Mouse (Mus musculus): ENCODE results near the gene Palmd. TPM values are rescaled to one million over a fixed set of nuclear protein-coding genes. Genes with fewer than 3 reads are reported as not detected.

Gene Palmd
- polyA plus RNA-seq, 1 experiment from 2014 or later, result 11.7 TPM

DNA sequence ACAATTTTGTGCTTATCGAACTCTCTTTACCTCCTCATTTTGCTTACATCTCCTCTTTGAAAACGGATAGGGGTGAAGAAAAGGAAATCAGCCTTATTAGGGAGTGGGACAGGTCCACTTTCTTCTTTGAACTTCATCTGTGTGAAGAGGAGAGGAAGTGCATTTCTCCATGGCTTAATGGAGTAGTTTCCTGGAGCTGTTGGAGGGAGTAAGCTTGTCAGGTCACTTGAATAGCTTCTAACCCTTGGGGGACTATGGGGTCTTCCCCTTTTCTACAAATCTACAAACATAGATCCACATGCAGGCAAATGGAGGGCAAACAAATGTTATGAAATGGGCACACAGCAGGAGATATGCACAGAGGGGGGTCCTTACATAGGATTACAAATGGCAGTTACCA, 17.7 kb upstream of the Palmd start:
- Histone ChIP-seq H3K9me3 (ENCODE audit: control insufficient read depth, low read length) (no peaks in the 10 kb centered on the region), H3K4me2 (ENCODE audit: low read depth, low read length) (no peak overlapping the region), H3K36me3 (ENCODE audit: control insufficient read depth, insufficient read depth, low read length) (no peaks in the 10 kb centered on the region), H3K4me1 (replicated peaks; ENCODE audit: control insufficient read depth, insufficient read depth, low read length) (no peaks in the 10 kb centered on the region), H3K27ac (ENCODE audit: low read length) (no peak overlapping the region), H3K9ac (ENCODE audit: low read length) (no peak overlapping the region), H3K27me3 (ENCODE audit: control insufficient read depth, insufficient read depth, low read depth, low read length) (no peaks in the 10 kb centered on the region; the same call in 1 of the 2 replicates), H3K4me3 (ENCODE audit: low read length) (no peak overlapping the region)
- 44% methylated on average over 2 of the region's 2 CpGs for WGBS
- ATAC-seq (ENCODE audit: low read depth), result no peak

DNA sequence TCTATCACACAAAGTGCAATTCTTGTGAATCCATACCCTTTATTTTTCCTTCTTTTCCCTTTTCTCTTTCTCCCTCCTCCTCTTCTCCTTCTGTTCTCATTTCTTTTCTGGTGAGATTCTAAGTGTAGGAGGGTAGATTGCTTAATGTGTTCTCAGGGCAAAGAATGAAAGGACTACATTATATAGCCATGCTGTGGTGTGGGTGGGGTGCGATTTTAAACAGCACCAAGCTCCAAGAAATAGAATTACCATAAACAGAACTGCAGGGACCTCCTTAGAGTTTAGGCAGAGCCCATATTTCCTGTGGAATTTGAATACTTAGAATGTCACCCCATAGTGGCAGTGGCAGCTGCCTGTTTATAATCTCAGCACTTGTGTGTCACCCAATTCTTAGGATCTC, 17.0 kb upstream of the Palmd start:
- no peak overlapping the region for H3K4me2 ChIP-seq (ENCODE audit: low read depth, low read length)
- no peak for ATAC-seq (ENCODE audit: low read depth)

DNA sequence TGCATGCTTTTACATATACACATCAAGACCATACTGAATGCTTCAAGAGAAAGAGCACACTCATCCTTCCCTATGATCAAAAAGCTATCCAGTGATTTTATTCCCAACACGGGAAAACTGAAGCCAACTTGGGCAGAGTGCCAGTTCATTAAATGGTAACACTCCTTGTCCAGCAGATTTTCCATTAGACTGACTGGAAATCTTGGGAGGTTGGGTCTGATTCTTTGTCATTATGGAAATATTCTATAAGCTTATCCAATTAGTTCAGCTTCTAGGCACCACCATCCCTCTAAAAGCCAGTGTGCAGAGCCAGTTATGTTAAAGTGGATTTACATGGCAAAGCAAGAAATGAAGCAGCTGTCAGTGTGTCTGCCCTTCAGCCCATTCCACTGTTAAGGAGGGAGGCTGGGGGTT, 16.3 kb upstream of the Palmd start:
- no peak overlapping the region for H3K27ac ChIP-seq (ENCODE audit: low read length)
- H3K27me3 ChIP-seq (ENCODE audit: control insufficient read depth, insufficient read depth, low read depth, low read length), result no peaks in the 10 kb centered on the region; the same call in 1 of the 2 replicates
- no peak overlapping the region for H3K4me3 ChIP-seq (ENCODE audit: low read length)
- H3K9ac ChIP-seq (ENCODE audit: low read length), result no peak overlapping the region
- H3K9me3 ChIP-seq (ENCODE audit: control insufficient read depth, low read length), result no peaks in the 10 kb centered on the region
- no peak overlapping the region for H3K4me2 ChIP-seq (ENCODE audit: low read depth, low read length)
- no peaks in the 10 kb centered on the region for H3K4me1 ChIP-seq (replicated peaks; ENCODE audit: control insufficient read depth, insufficient read depth, low read length)
- H3K36me3 ChIP-seq (ENCODE audit: control insufficient read depth, insufficient read depth, low read length), result no peaks in the 10 kb centered on the region
- no peak for ATAC-seq (ENCODE audit: low read depth)
- WGBS, result 29% methylated on average over 1 of the region's 1 CpGs

More for the DNA sequence above, 17.0 kb upstream of the Palmd start:
- Histone ChIP-seq H3K27ac (ENCODE audit: low read length) (no peak overlapping the region), H3K27me3 (ENCODE audit: control insufficient read depth, insufficient read depth, low read depth, low read length) (no peaks in the 10 kb centered on the region; the same call in 1 of the 2 replicates), H3K36me3 (ENCODE audit: control insufficient read depth, insufficient read depth, low read length) (no peaks in the 10 kb centered on the region), H3K4me3 (ENCODE audit: low read length) (no peak overlapping the region), H3K9ac (ENCODE audit: low read length) (no peak overlapping the region), H3K4me1 (replicated peaks; ENCODE audit: control insufficient read depth, insufficient read depth, low read length) (no peaks in the 10 kb centered on the region), H3K9me3 (ENCODE audit: control insufficient read depth, low read length) (no peaks in the 10 kb centered on the region)
- WGBS, result 54% methylated on average over 1 of the region's 1 CpGs

DNA sequence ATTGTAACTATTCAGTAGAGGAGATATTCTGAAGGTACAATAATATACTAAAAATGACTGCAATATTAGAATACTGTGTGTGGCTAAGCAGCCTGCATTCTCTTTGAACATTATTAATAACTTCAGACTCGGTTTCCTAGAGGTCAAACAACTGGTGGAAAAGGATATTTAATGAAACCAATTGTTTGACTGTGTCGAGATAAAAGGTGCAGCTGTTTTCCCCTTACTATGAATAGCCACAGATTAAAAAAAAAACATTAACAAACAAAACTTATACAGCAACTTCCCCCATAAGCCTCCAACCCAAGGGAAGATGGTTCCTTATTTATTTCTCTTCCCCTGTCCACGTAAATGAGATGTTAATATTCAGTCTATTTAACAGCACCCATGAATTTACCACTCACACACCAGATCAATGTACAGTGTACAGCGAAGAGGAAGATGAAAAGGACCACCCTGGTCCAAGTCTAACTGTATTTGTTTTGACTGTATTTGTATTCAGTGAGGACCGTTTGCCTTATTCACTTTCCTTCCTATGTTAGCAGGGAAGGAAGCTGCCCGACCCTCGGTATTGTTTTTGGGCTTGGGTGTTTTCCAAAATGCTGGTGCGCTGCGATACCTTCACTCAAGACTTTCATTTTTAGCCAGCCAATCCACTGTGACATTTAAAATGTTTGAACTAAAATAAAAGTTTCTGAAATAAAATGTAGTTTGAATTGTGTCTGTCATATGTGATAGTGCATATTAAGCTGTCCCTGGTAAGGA, 13.2 kb upstream of the Palmd start:
- Histone ChIP-seq H3K9ac (ENCODE audit: low read length) (no peak overlapping the region), H3K4me1 (replicated peaks; ENCODE audit: control insufficient read depth, insufficient read depth, low read length) (no peaks in the 10 kb centered on the region), H3K9me3 (ENCODE audit: control insufficient read depth, low read length) (peaks cover 3% of the 10 kb centered on the region; the same call in 1 of the 2 replicates), H3K36me3 (ENCODE audit: control insufficient read depth, insufficient read depth, low read length) (no peaks in the 10 kb centered on the region), H3K27ac (ENCODE audit: low read length) (peak overlapping the region; percentile 5), H3K4me3 (ENCODE audit: low read length) (no peak overlapping the region), H3K4me2 (ENCODE audit: low read depth, low read length) (peak overlapping the region; percentile 17; the same call in 1 of the 2 replicates), H3K27me3 (ENCODE audit: control insufficient read depth, insufficient read depth, low read depth, low read length) (no peaks in the 10 kb centered on the region; the same call in 1 of the 2 replicates)
- peak; percentile 28; the same call in 1 of the 2 replicates for ATAC-seq (ENCODE audit: low read depth)
- 45% methylated on average over 9 of the region's 9 CpGs for WGBS

DNA sequence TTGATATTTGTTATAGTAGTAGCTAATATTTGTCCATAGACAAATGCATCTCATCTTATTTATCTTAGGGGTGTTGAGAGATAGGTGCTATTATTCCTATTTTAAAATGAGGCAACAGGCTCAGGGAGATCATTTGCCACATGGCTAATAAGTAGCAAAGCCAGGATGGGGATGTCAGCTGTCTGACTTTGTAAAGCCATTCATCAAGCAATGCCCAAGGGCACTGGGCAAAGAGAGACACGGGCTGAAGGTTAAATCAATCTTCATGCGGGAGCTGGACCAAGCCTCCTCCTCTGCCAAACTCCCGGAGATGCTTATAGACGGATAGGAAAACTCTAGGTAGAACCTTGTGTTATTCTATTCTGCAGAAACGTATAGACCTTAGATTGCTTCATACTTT, 999 bp upstream of the Palmd start:
- no peak for ATAC-seq (ENCODE audit: low read depth)
- Histone ChIP-seq H3K27me3 (ENCODE audit: control insufficient read depth, insufficient read depth, low read depth, low read length) (no peaks in the 10 kb centered on the region), H3K4me1 (replicated peaks; ENCODE audit: control insufficient read depth, insufficient read depth, low read length) (peaks cover 5% of the 10 kb centered on the region; the same call in 1 of the 2 replicates), H3K36me3 (ENCODE audit: control insufficient read depth, insufficient read depth, low read length) (no peaks in the 10 kb centered on the region), H3K27ac (ENCODE audit: low read length) (no peak overlapping the region), H3K4me3 (ENCODE audit: low read length) (no peak overlapping the region), H3K9ac (ENCODE audit: low read length) (no peak overlapping the region), H3K9me3 (ENCODE audit: control insufficient read depth, low read length) (no peaks in the 10 kb centered on the region), H3K4me2 (ENCODE audit: low read depth, low read length) (no peak overlapping the region)
- WGBS, result 64% methylated on average over 5 of the region's 5 CpGs

DNA sequence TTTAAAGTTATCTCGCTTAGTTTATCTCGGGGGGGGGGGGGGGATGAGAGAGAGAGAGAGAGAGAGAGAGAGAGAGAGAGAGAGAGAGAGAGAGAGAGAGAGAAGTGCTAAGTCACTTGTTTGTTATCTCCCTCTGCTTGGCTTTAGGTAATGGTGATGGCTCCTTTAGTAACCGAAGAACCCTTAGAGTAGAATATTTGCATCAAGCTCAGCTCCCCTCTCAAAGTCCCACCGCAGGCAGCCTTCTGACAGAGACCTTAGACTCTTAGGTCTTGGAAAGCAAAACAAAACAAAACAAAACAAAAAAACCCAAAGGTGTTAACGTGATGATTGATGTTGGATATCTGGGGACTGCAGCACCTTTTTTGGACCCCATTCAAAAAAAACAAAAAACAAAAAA, 216 bp upstream of the Palmd start:
- Histone ChIP-seq H3K9ac (ENCODE audit: low read length) (peak overlapping the region; percentile 60), H3K27me3 (ENCODE audit: control insufficient read depth, insufficient read depth, low read depth, low read length) (no peaks in the 10 kb centered on the region), H3K27ac (ENCODE audit: low read length) (no peak overlapping the region), H3K4me2 (ENCODE audit: low read depth, low read length) (peak overlapping the region; percentile 72), H3K9me3 (ENCODE audit: control insufficient read depth, low read length) (no peaks in the 10 kb centered on the region), H3K36me3 (ENCODE audit: control insufficient read depth, insufficient read depth, low read length) (no peaks in the 10 kb centered on the region), H3K4me1 (replicated peaks; ENCODE audit: control insufficient read depth, insufficient read depth, low read length) (peaks cover 5% of the 10 kb centered on the region; the same call in 1 of the 2 replicates), H3K4me3 (ENCODE audit: low read length) (peak overlapping the region; percentile 51)
- WGBS, result 12% methylated on average over 5 of the region's 5 CpGs
- ATAC-seq (ENCODE audit: low read depth), result no peak

DNA sequence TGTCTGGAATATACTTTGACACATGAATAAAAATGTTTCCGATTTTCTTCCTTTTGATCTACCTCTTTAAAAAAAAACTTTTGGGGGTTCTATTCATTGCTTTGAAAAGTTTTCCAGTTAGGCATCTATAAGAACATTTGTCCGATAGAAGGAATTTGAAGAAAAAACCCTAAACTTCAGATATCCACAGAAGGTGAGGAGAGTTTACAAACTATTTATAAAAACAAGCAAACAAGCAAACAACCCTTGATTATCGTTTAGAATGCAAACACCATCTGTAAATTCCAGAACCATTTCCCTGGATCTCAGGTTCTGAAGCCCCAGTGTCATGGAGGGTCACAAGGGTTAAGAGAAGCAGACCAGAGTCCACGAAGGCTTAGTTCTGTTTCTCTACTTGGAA, 820 bp downstream of the Palmd start, which contains the start of gene 4930455H04Rik:
Gene 4930455H04Rik, plus strand, starts transcription at position 301 of the 400 bp plus-strand sequence.
- WGBS, result 49% methylated on average over 4 of the region's 4 CpGs
- Histone ChIP-seq H3K36me3 (ENCODE audit: control insufficient read depth, insufficient read depth, low read length) (no peaks in the 10 kb centered on the region), H3K9me3 (ENCODE audit: control insufficient read depth, low read length) (no peaks in the 10 kb centered on the region), H3K27ac (ENCODE audit: low read length) (peak within 1 kb of the TSS; percentile 61), H3K4me2 (ENCODE audit: low read depth, low read length) (peak within 1 kb of the TSS; percentile 72), H3K9ac (ENCODE audit: low read length) (peak within 1 kb of the TSS; percentile 60), H3K4me3 (ENCODE audit: low read length) (peak within 1 kb of the TSS; percentile 51), H3K4me1 (replicated peaks; ENCODE audit: control insufficient read depth, insufficient read depth, low read length) (peaks cover 7% of the 10 kb centered on the region), H3K27me3 (ENCODE audit: control insufficient read depth, insufficient read depth, low read depth, low read length) (no peaks in the 10 kb centered on the region)
- no peak for ATAC-seq (ENCODE audit: low read depth)

DNA sequence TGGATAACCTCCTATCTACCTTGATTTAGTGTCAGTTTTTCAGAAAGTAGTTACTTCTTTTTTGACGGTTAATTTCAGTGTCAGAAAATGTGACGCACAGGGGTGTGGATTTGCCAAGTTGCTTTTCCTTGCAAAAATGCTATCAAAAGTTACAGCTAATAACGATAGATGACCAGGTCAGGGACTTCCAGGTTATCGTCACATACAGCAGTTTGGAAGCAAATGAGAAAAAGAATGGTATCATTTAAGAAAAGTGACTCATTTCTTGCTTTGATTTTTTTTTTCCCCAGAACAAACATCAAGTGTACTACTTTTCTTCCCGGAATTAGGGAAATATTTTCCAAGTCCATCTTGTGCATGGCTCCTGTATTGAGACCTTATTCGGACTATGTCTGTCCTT, 1.4 kb downstream of the Palmd start:
- no peaks in the 10 kb centered on the region for H3K27me3 ChIP-seq (ENCODE audit: control insufficient read depth, insufficient read depth, low read depth, low read length)
- peak overlapping the region; percentile 22 for H3K4me3 ChIP-seq (ENCODE audit: low read length)
- no peak overlapping the region for H3K27ac ChIP-seq (ENCODE audit: low read length)
- no peaks in the 10 kb centered on the region for H3K9me3 ChIP-seq (ENCODE audit: control insufficient read depth, low read length)
- H3K4me2 ChIP-seq (ENCODE audit: low read depth, low read length), result peak overlapping the region; percentile 40
- WGBS, result 82% methylated on average over 6 of the region's 6 CpGs
- H3K4me1 ChIP-seq (replicated peaks; ENCODE audit: control insufficient read depth, insufficient read depth, low read length), result peaks cover 7% of the 10 kb centered on the region
- H3K9ac ChIP-seq (ENCODE audit: low read length), result no peak overlapping the region
- no peak for ATAC-seq (ENCODE audit: low read depth)
- H3K36me3 ChIP-seq (ENCODE audit: control insufficient read depth, insufficient read depth, low read length), result no peaks in the 10 kb centered on the region

DNA sequence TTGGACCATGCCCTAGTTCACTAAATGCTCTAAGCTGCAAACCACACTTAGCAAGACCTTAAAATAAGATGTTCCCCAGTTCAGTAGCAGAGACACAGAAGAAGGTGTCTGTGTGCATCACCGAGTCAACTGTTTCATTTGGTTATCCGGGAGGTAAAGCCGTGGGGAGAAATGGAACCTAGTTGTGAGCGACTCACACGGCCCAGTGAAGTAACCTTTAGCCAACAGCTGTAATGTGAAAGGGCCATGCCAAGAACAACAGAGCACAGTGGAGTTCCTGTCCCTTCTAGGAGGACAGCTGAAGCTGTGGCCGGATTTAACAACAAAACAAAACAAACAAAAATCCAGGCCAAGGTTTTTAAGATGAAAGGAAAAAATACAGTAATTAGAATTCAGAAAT, 2.0 kb downstream of the Palmd start:
- Histone ChIP-seq H3K36me3 (ENCODE audit: control insufficient read depth, insufficient read depth, low read length) (no peaks in the 10 kb centered on the region), H3K9ac (ENCODE audit: low read length) (peak overlapping the region; percentile 5; the same call in 1 of the 2 replicates), H3K9me3 (ENCODE audit: control insufficient read depth, low read length) (no peaks in the 10 kb centered on the region), H3K27me3 (ENCODE audit: control insufficient read depth, insufficient read depth, low read depth, low read length) (no peaks in the 10 kb centered on the region), H3K4me2 (ENCODE audit: low read depth, low read length) (peak overlapping the region; percentile 44), H3K4me1 (replicated peaks; ENCODE audit: control insufficient read depth, insufficient read depth, low read length) (peaks cover 7% of the 10 kb centered on the region), H3K27ac (ENCODE audit: low read length) (no peak overlapping the region), H3K4me3 (ENCODE audit: low read length) (peak overlapping the region; percentile 22)
- WGBS, result 36% methylated on average over 6 of the region's 6 CpGs
- ATAC-seq (ENCODE audit: low read depth), result no peak

Measured in lung, embryonic 16.5 days (tissue).